Mouse (Mus musculus) hindbrain, embryonic 13.5 days (tissue): ENCODE results near the gene Ucn3. TPM values are rescaled to one million over a fixed set of nuclear protein-coding genes. Genes with fewer than 3 reads are reported as not detected.
A peak's percentile ranks its signal among the peaks of the same experiment; 100 is the strongest.
"Not testable (repeated sequence)": the region's sequence is repeated elsewhere in the genome, so short reads cannot be mapped to it uniquely, and the experiment has no call there.

Source experiments
- ATAC-seq: fragments of 200-750 bp; cut with Nextera tagmentation; 2 replicates; pipeline ENCODE4 v1.8.0; 2017; ENCODE audit warnings: moderate TSS enrichment; ENCODE audit not compliant: low FRiP score
- H3K27ac ChIP-seq: fragments of 300-500 bp; sonication (generic); 2 replicates; pipeline ENCODE4 v1.5.1; 2015; ENCODE audit warnings: inconsistent platforms, mild to moderate bottlenecking, moderate library complexity
- H3K27me3 ChIP-seq: fragments of 300-500 bp; sonication (generic); 2 replicates; pipeline ENCODE4 v1.6.1; 2015; ENCODE audit warnings: mild to moderate bottlenecking, inconsistent platforms
- H3K36me3 ChIP-seq: fragments of 300-500 bp; sonication (generic); 2 replicates; pipeline ENCODE4 v1.6.1; 2015; ENCODE audit warnings: mild to moderate bottlenecking, inconsistent platforms
- H3K4me1 ChIP-seq: fragments of 300-500 bp; sonication (generic); replicated peaks from 2 replicates; pipeline ENCODE4 v1.6.1; 2015; ENCODE audit warnings: inconsistent platforms
- H3K4me2 ChIP-seq: fragments of 300-500 bp; sonication (generic); 2 replicates; pipeline ENCODE4 v1.6.1; 2015; ENCODE audit warnings: inconsistent platforms, mild to moderate bottlenecking, moderate library complexity
- H3K4me3 ChIP-seq: fragments of 300-500 bp; sonication (generic); 2 replicates; pipeline ENCODE4 v1.5.1; 2015; ENCODE audit warnings: mild to moderate bottlenecking, inconsistent platforms
- H3K9ac ChIP-seq: fragments of 300-500 bp; sonication (generic); 2 replicates; pipeline ENCODE4 v1.6.1; 2015; ENCODE audit warnings: mild to moderate bottlenecking, inconsistent platforms
- H3K9me3 ChIP-seq: fragments of 300-500 bp; sonication (generic); 2 replicates; pipeline ENCODE4 v1.6.1; 2016; ENCODE audit warnings: inconsistent platforms
- WGBS: fragments of 180-500 bp; shearing (Covaris S2); methylation state at CpG from one replicate; pipeline ENCODE4 v1.1.7; 2015; 5-methylcytosine and 5-hydroxymethylcytosine counted together
- polyA plus RNA-seq: library from polyadenylated mRNA; unstranded; fragments of >200 nt; fragmentation: Nextera tagmentation; extraction: Ambion mirVana; gene quantifications from 2 replicates; pipeline ENCODE4 v1.2.1, GENCODE M21; 2015

Ucn3 gene
- polyA plus RNA-seq, 1 experiment from 2014 or later: not detected

- H3K4me1 ChIP-seq: no peaks in the 10 kb centered on the region
- H3K4me2 ChIP-seq: no peak overlapping the region
- no peak overlapping the region for H3K4me3 ChIP-seq
- H3K9me3 ChIP-seq: no peaks in the 10 kb centered on the region
- no peaks in the 10 kb centered on the region for H3K27me3 ChIP-seq
- no peaks in the 10 kb centered on the region for H3K36me3 ChIP-seq
- 93% methylated on average over 4 of the region's 4 CpGs for WGBS
- no peak overlapping the region for H3K27ac ChIP-seq
- ATAC-seq: no peak
- no peak overlapping the region for H3K9ac ChIP-seq
Observed at GRCm38 (mm10) chr13:3908262-3908661, 36.9 kb downstream of the Ucn3 start.

- H3K9ac ChIP-seq: no peak overlapping the region
- H3K36me3 ChIP-seq: no peaks in the 10 kb centered on the region
- H3K4me3 ChIP-seq: no peak overlapping the region
- no peaks in the 10 kb centered on the region for H3K27me3 ChIP-seq
- no peaks in the 10 kb centered on the region for H3K4me1 ChIP-seq
- no peak for ATAC-seq
- no peak overlapping the region for H3K4me2 ChIP-seq
- no peaks in the 10 kb centered on the region for H3K9me3 ChIP-seq
- no peak overlapping the region for H3K27ac ChIP-seq
- WGBS: 91% methylated on average over 6 of the region's 6 CpGs
Observed at GRCm38 (mm10) chr13:3907151-3907696, 37.9 kb downstream of the Ucn3 start.

GRCm38 (mm10) chr13:3899301-3899700 is 45.8 kb downstream of the Ucn3 start:
- 95% methylated on average over 9 of the region's 9 CpGs for WGBS
- no peaks in the 10 kb centered on the region for H3K36me3 ChIP-seq
- no peaks in the 10 kb centered on the region for H3K4me1 ChIP-seq
- ATAC-seq: no peak
- no peak overlapping the region for H3K27ac ChIP-seq
- no peaks in the 10 kb centered on the region for H3K9me3 ChIP-seq
- H3K4me3 ChIP-seq: no peak overlapping the region
- no peak overlapping the region for H3K9ac ChIP-seq
- 0 out of 2 replicates have a peak, but pooled peaks cover 4% of the 10 kb centered on the region for H3K27me3 ChIP-seq
- H3K4me2 ChIP-seq: no peak overlapping the region

GRCm38 (mm10) chr13:3898202-3898601 is 46.9 kb downstream of the Ucn3 start:
- H3K9me3 ChIP-seq: not testable (repeated sequence)
- whole genome bisulfite sequencing: 96% methylated on average over 5 of the region's 5 CpGs

GRCm38 (mm10) chr13:3896913-3897312 is 48.2 kb downstream of the Ucn3 start:
- no peak for ATAC-seq
- Histone ChIP-seq H3K9ac (no peak overlapping the region), H3K4me1 (no peaks in the 10 kb centered on the region), H3K9me3 (no peaks in the 10 kb centered on the region), H3K36me3 (no peaks in the 10 kb centered on the region), H3K27me3 (peaks cover 15% of the 10 kb centered on the region), H3K4me3 (no peak overlapping the region), H3K27ac (no peak overlapping the region), H3K4me2 (no peak overlapping the region)
- 40% methylated on average over 5 of the region's 5 CpGs for WGBS

More at GRCm38 (mm10) chr13:3898202-3898601, 46.9 kb downstream of the Ucn3 start:
- not testable (repeated sequence) for H3K4me3 ChIP-seq, H3K27me3 ChIP-seq, H3K27ac ChIP-seq, H3K4me1 ChIP-seq, ATAC-seq, H3K4me2 ChIP-seq, H3K9ac ChIP-seq, H3K36me3 ChIP-seq

- Histone ChIP-seq H3K4me2 (no peak overlapping the region), H3K4me1 (no peaks in the 10 kb centered on the region), H3K9me3 (no peaks in the 10 kb centered on the region), H3K27me3 (peaks cover 15% of the 10 kb centered on the region), H3K36me3 (no peaks in the 10 kb centered on the region), H3K9ac (no peak overlapping the region), H3K27ac (no peak overlapping the region), H3K4me3 (no peak overlapping the region)
- ATAC-seq: no peak
- WGBS: 92% methylated on average over 6 of the region's 6 CpGs
Observed at GRCm38 (mm10) chr13:3896032-3896431, 49.1 kb downstream of the Ucn3 start.

- H3K27me3 ChIP-seq: peaks cover 15% of the 10 kb centered on the region
- no peak overlapping the region for H3K27ac ChIP-seq
- no peaks in the 10 kb centered on the region for H3K9me3 ChIP-seq
- H3K36me3 ChIP-seq: no peaks in the 10 kb centered on the region
- H3K4me2 ChIP-seq: no peak overlapping the region
- no peak overlapping the region for H3K9ac ChIP-seq
- ATAC-seq: no peak
- 87% methylated on average over 8 of the region's 8 CpGs for WGBS
- no peaks in the 10 kb centered on the region for H3K4me1 ChIP-seq
- H3K4me3 ChIP-seq: no peak overlapping the region
Observed at GRCm38 (mm10) chr13:3895397-3895980, 49.7 kb downstream of the Ucn3 start.

GRCm38 (mm10) chr13:3894549-3894948 is 50.6 kb downstream of the Ucn3 start:
- peaks cover 15% of the 10 kb centered on the region for H3K27me3 ChIP-seq
- 78% methylated on average over 8 of the region's 8 CpGs for WGBS
- no peak overlapping the region for H3K27ac ChIP-seq
- H3K9me3 ChIP-seq: no peaks in the 10 kb centered on the region
- ATAC-seq: no peak
- no peak overlapping the region for H3K9ac ChIP-seq
- no peak overlapping the region for H3K4me2 ChIP-seq
- H3K4me3 ChIP-seq: no peak overlapping the region
- H3K36me3 ChIP-seq: no peaks in the 10 kb centered on the region
- no peaks in the 10 kb centered on the region for H3K4me1 ChIP-seq

GRCm38 (mm10) chr13:3893126-3893734 is 51.9 kb downstream of the Ucn3 start:
- H3K9me3 ChIP-seq: no peaks in the 10 kb centered on the region
- peak overlapping the region; percentile 50 for H3K4me3 ChIP-seq
- H3K27ac ChIP-seq: no peak overlapping the region
- H3K36me3 ChIP-seq: peaks cover 4% of the 10 kb centered on the region; the same call in 1 of the 2 replicates
- H3K4me2 ChIP-seq: peak overlapping the region; percentile 71
- peak; percentile 99 for ATAC-seq
- peaks cover 15% of the 10 kb centered on the region for H3K27me3 ChIP-seq
- peak overlapping the region; percentile 71 for H3K9ac ChIP-seq
- H3K4me1 ChIP-seq: no peaks in the 10 kb centered on the region
- under 1% methylated on average over 35 of the region's 35 CpGs for WGBS

- Histone ChIP-seq H3K27me3 (peaks cover 15% of the 10 kb centered on the region), H3K9ac (no peak overlapping the region), H3K27ac (no peak overlapping the region), H3K9me3 (no peaks in the 10 kb centered on the region), H3K36me3 (peaks cover 9% of the 10 kb centered on the region), H3K4me2 (peak overlapping the region; percentile 71), H3K4me3 (peak overlapping the region; percentile 50), H3K4me1 (no peaks in the 10 kb centered on the region)
- 21% methylated on average over 7 of the region's 7 CpGs for WGBS
- ATAC-seq: no peak
Observed at GRCm38 (mm10) chr13:3892601-3893000, 52.5 kb downstream of the Ucn3 start.

GRCm38 (mm10) chr13:3891479-3892087 is 53.6 kb downstream of the Ucn3 start:
- Histone ChIP-seq H3K36me3 (peaks cover 20% of the 10 kb centered on the region), H3K4me1 (no peaks in the 10 kb centered on the region), H3K4me3 (no peak overlapping the region), H3K9ac (no peak overlapping the region), H3K9me3 (no peaks in the 10 kb centered on the region), H3K27me3 (peaks cover 15% of the 10 kb centered on the region), H3K27ac (no peak overlapping the region), H3K4me2 (0 out of 2 replicates have a peak overlapping the region, but pooled peaks have one; percentile 71)
- whole genome bisulfite sequencing: 47% methylated on average over 8 of the region's 8 CpGs
- no peak for ATAC-seq
